10 mouse cellular contexts compared by ENCODE assay signal in the genomic region with DNA sequence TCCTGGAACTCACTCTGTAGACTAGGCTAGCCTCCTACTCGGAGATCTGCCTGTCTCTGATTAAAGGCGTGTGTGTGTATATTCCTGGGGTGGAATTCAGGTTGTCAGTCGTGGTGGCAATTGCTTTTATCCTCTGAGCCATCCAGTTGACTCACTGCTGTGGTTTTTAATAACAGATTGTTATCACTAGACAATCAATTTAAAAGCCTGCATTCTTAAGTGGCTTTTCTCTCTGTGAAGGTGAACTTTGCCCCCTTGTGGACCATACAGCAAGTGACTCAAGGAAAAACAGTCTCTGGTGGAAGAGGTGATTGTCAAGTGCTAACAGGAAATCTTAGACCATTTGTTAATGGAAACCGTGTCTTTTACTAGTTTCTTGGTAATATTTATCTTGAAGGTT. TPM values are rescaled to one million over a fixed set of nuclear protein-coding genes. Genes with fewer than 3 reads are reported as not detected.
DNase-seq lines count a peak whose midpoint lies in the region; ATAC-seq and TF ChIP-seq lines count a peak whose summit lies in the region.
"Had no signal": no experiment of that assay in that cellular context is flagged by ENCODE, and none has a peak within 500 bp of the region (broad histone marks: within the 10 kb centered on the region; RNA-seq: fewer than 3 reads in every experiment).

No protein-coding gene starts in this region.

- H3K4me2 ChIP-seq in hindbrain, postnatal 0 days (ENCODE audit: low read depth, low read length) = no peak overlapping the region
- no peak overlapping the region for H3K4me2 ChIP-seq in hindbrain, embryonic 16.5 days (ENCODE audit: low read length)
- H3K4me2 ChIP-seq in intestine, embryonic 16.5 days (ENCODE audit: low read depth, low read length) = no peak overlapping the region
- H3K4me2 ChIP-seq in hindbrain, embryonic 14.5 days (replicated peaks) = no peak overlapping the region
- H3K4me2 ChIP-seq: liver, embryonic 13.5 days had no signal

- DNase-seq in hindbrain, postnatal 0 days (ENCODE audit: low spot score) = no peak
- DNase-seq in 416B (ENCODE audit: low read depth) = peak; percentile 92
- DNase-seq in Muller cell, postnatal 12 days (ENCODE audit: inconsistent ontology term) = peak; percentile 6
- no peak for DNase-seq in cerebellum, postnatal 14 days
- no peak for DNase-seq in cerebellum, adult 8-10 months
- DNase-seq in hindbrain, embryonic 14.5 days (ENCODE audit: low spot score) = no peak
- DNase-seq: heart, postnatal 14 days; liver, embryonic 13.5 days had no signal

- WGBS in hindbrain, postnatal 0 days = 74% methylated on average over 4 of the region's 4 CpGs
- WGBS in hindbrain, embryonic 16.5 days = 73% methylated on average over 4 of the region's 4 CpGs
- WGBS in intestine, embryonic 16.5 days = 41% methylated on average over 4 of the region's 4 CpGs
- 78% methylated on average over 4 of the region's 4 CpGs for WGBS in hindbrain, embryonic 14.5 days

- H3K4me1 ChIP-seq in hindbrain, postnatal 0 days (ENCODE audit: insufficient read depth, low read length) = no peaks in the 10 kb centered on the region
- H3K4me1 ChIP-seq in hindbrain, embryonic 16.5 days (ENCODE audit: control insufficient read depth, insufficient read depth, low read depth, low read length) = no peaks in the 10 kb centered on the region
- no peaks in the 10 kb centered on the region for H3K4me1 ChIP-seq in intestine, embryonic 16.5 days (ENCODE audit: control insufficient read depth, insufficient read depth, low read length)
- no peaks in the 10 kb centered on the region for H3K4me1 ChIP-seq in hindbrain, embryonic 14.5 days (replicated peaks; ENCODE audit: control insufficient read depth, insufficient read depth, low read length)
- H3K4me1 ChIP-seq: liver, embryonic 13.5 days had no signal

- no peak overlapping the region for H3K9ac ChIP-seq in hindbrain, postnatal 0 days (replicated peaks; ENCODE audit: low read length)
- no peak overlapping the region for H3K9ac ChIP-seq in hindbrain, embryonic 16.5 days (ENCODE audit: low read depth, low read length)
- H3K9ac ChIP-seq in intestine, embryonic 16.5 days (ENCODE audit: low read depth, low read length) = no peak overlapping the region
- no peak overlapping the region for H3K9ac ChIP-seq in hindbrain, embryonic 14.5 days
- H3K9ac ChIP-seq: liver, embryonic 13.5 days had no signal

- no peak for ATAC-seq in hindbrain, postnatal 0 days
- no peak for ATAC-seq in hindbrain, embryonic 16.5 days
- ATAC-seq in intestine, embryonic 16.5 days = peak; percentile 64
- ATAC-seq in hindbrain, embryonic 14.5 days (ENCODE audit: low FRiP score) = no peak

- peaks cover 54% of the 10 kb centered on the region for H3K36me3 ChIP-seq in hindbrain, postnatal 0 days (ENCODE audit: insufficient read depth, low read length)
- peaks cover 26% of the 10 kb centered on the region for H3K36me3 ChIP-seq in hindbrain, embryonic 16.5 days (ENCODE audit: control insufficient read depth, insufficient read depth, low read length)
- H3K36me3 ChIP-seq in intestine, embryonic 16.5 days (ENCODE audit: control insufficient read depth, insufficient read depth, low read length) = peaks cover 16% of the 10 kb centered on the region
- H3K36me3 ChIP-seq in hindbrain, embryonic 14.5 days (replicated peaks; ENCODE audit: control insufficient read depth, insufficient read depth) = peaks cover 84% of the 10 kb centered on the region

- peak; percentile 49 for TF ChIP-seq CTCF in hindbrain, postnatal 0 days (IDR thresholded peaks at IDR 0.05; ENCODE audit: low read depth)

- H3K27ac ChIP-seq in hindbrain, postnatal 0 days = no peak overlapping the region
- no peak overlapping the region for H3K27ac ChIP-seq in hindbrain, embryonic 16.5 days (ENCODE audit: low read depth, low read length)
- H3K27ac ChIP-seq in intestine, embryonic 16.5 days (ENCODE audit: low read length) = no peak overlapping the region
- H3K27ac ChIP-seq in hindbrain, embryonic 14.5 days = no peak overlapping the region
- H3K27ac ChIP-seq: liver, embryonic 13.5 days had no signal

- H3K4me3 ChIP-seq in hindbrain, postnatal 0 days (ENCODE audit: low read length) = no peak overlapping the region
- H3K4me3 ChIP-seq in hindbrain, embryonic 16.5 days (ENCODE audit: low read length) = no peak overlapping the region
- no peak overlapping the region for H3K4me3 ChIP-seq in intestine, embryonic 16.5 days (ENCODE audit: low read length)
- no peak overlapping the region for H3K4me3 ChIP-seq in hindbrain, embryonic 14.5 days (replicated peaks; ENCODE audit: low read length)
- H3K4me3 ChIP-seq: liver, embryonic 13.5 days had no signal

- no peaks in the 10 kb centered on the region for H3K27me3 ChIP-seq in hindbrain, postnatal 0 days (ENCODE audit: insufficient read depth, low read length)
- no peaks in the 10 kb centered on the region for H3K27me3 ChIP-seq in hindbrain, embryonic 16.5 days (replicated peaks; ENCODE audit: control insufficient read depth, insufficient read depth, low read length)
- H3K27me3 ChIP-seq in intestine, embryonic 16.5 days (replicated peaks; ENCODE audit: control insufficient read depth, insufficient read depth, low read length) = no peaks in the 10 kb centered on the region
- no peaks in the 10 kb centered on the region for H3K27me3 ChIP-seq in hindbrain, embryonic 14.5 days (ENCODE audit: control insufficient read depth, insufficient read depth, low read length)
- H3K27me3 ChIP-seq: liver, embryonic 13.5 days had no signal

- no peaks in the 10 kb centered on the region for H3K9me3 ChIP-seq in hindbrain, postnatal 0 days (ENCODE audit: low read length)
- H3K9me3 ChIP-seq in hindbrain, embryonic 16.5 days (ENCODE audit: control insufficient read depth, low read length) = no peaks in the 10 kb centered on the region
- H3K9me3 ChIP-seq in intestine, embryonic 16.5 days (ENCODE audit: control insufficient read depth, low read length) = no peaks in the 10 kb centered on the region
- no peaks in the 10 kb centered on the region for H3K9me3 ChIP-seq in hindbrain, embryonic 14.5 days (ENCODE audit: control insufficient read depth, low read length)
- H3K9me3 ChIP-seq: liver, embryonic 13.5 days had no signal

RNA-seq across cellular contexts. Expression of gene Nufip1, which starts 8.3 kb away (rescaled TPM):
- total RNA-seq in hindbrain, postnatal 0 days (2014; rRNA removed) = 11.3 and 12.0 TPM in 2 replicates
- 12.5 and 13.5 TPM in 2 replicates for polyA plus RNA-seq in hindbrain, postnatal 0 days (2015; fragmentation: Nextera tagmentation; extraction: Ambion mirVana)
- polyA plus RNA-seq in hindbrain, embryonic 16.5 days (2015; fragmentation: Nextera tagmentation; extraction: Ambion mirVana) = 12.4 and 13.2 TPM in 2 replicates
- polyA plus RNA-seq in intestine, embryonic 16.5 days (2015; fragmentation: Nextera tagmentation; extraction: Ambion mirVana) = 13.6 and 15.0 TPM in 2 replicates
- polyA plus RNA-seq in hindbrain, embryonic 14.5 days (2014; fragmentation: Nextera tagmentation; extraction: Ambion mirVana) = 11.1 and 11.9 TPM in 2 replicates

RNA-seq across cellular contexts. Expression of gene Gpalpp1, which starts 8.4 kb away (rescaled TPM):
- total RNA-seq in hindbrain, postnatal 0 days (2014; rRNA removed) = 11.1 and 14.2 TPM in 2 replicates
- 7.1 and 8.1 TPM in 2 replicates for polyA plus RNA-seq in hindbrain, postnatal 0 days (2015; fragmentation: Nextera tagmentation; extraction: Ambion mirVana)
- 9.6 and 12.4 TPM in 2 replicates for polyA plus RNA-seq in hindbrain, embryonic 16.5 days (2015; fragmentation: Nextera tagmentation; extraction: Ambion mirVana)
- polyA plus RNA-seq in intestine, embryonic 16.5 days (2015; fragmentation: Nextera tagmentation; extraction: Ambion mirVana) = 9.0 and 9.8 TPM in 2 replicates
- polyA plus RNA-seq in hindbrain, embryonic 14.5 days (2014; fragmentation: Nextera tagmentation; extraction: Ambion mirVana) = 13.4 and 14.0 TPM in 2 replicates

Comparison
In these comparisons a context has a peak if more than half of its experiments do, and no peak if none do; other contexts are left out.
1. DNase-seq: peak in 416B (single experiment) and Muller cell, postnatal 12 days (single experiment); none in hindbrain, postnatal 0 days (single experiment), cerebellum, postnatal 14 days (0 of 2), cerebellum, adult 8-10 months (single experiment) and hindbrain, embryonic 14.5 days (single experiment).